Mouse (Mus musculus) heart, embryonic 14.5 days (tissue): ENCODE data around the gene Tln2. TPM values are rescaled to one million over a fixed set of nuclear protein-coding genes. Genes with fewer than 3 reads are reported as not detected.

Experiments used
- ATAC-seq: fragments of 200-750 bp; cut with Nextera tagmentation; 2 replicates; pipeline ENCODE4 v1.8.0; 2017; ENCODE audit warnings: low read depth, moderate TSS enrichment; ENCODE audit not compliant: insufficient number of reproducible peaks, insufficient read depth, low FRiP score
- H3K27ac ChIP-seq, 2 experiments: fragments of 200-500 bp in 1 of 2; fragments of 300-500 bp in 1 of 2; sonication (generic) in 1 of 2; replicated peaks in 1 of 2; 2 replicates each; pipeline ENCODE4 v1.5.1; 2012 to 2014; ENCODE audit warnings: low read depth in 2 of 2, low read length in 2 of 2, control low read depth in 1 of 2, mild to moderate bottlenecking in 1 of 2, mixed read lengths in 1 of 2; ENCODE audit not compliant: control insufficient read depth in 1 of 2, insufficient read depth in 1 of 2
- H3K27me3 ChIP-seq: fragments of 300-500 bp; sonication (generic); 2 replicates; pipeline ENCODE4 v1.6.1; 2014; ENCODE audit warnings: mild to moderate bottlenecking, low read length, control low read depth; ENCODE audit not compliant: control insufficient read depth, insufficient read depth
- H3K36me3 ChIP-seq: fragments of 300-500 bp; sonication (generic); 2 replicates; pipeline ENCODE4 v1.6.1; 2014; ENCODE audit warnings: mild to moderate bottlenecking, control low read depth, low read length, mixed read lengths; ENCODE audit not compliant: control insufficient read depth, insufficient read depth
- H3K4me1 ChIP-seq, 2 experiments: fragments of 200-500 bp in 1 of 2; fragments of 300-500 bp in 1 of 2; sonication (generic) in 1 of 2; 2 replicates each; pipeline ENCODE4 v1.6.1; 2012 to 2014; ENCODE audit warnings: low read length in 2 of 2, control low read depth in 1 of 2, mixed read lengths in 1 of 2; ENCODE audit not compliant: control insufficient read depth in 2 of 2, insufficient read depth in 2 of 2
- H3K4me2 ChIP-seq: fragments of 300-500 bp; sonication (generic); 2 replicates; pipeline ENCODE4 v1.6.1; 2014; ENCODE audit warnings: mild to moderate bottlenecking, low read length
- H3K4me3 ChIP-seq, 2 experiments: fragments of 200-500 bp in 1 of 2; fragments of 300-500 bp in 1 of 2; sonication (generic) in 1 of 2; 2 replicates each; pipeline ENCODE4 v1.5.1; 2012 to 2014; ENCODE audit warnings: low read length in 2 of 2, mild to moderate bottlenecking in 2 of 2, control low read depth in 1 of 2, low read depth in 1 of 2, moderate library complexity in 1 of 2; ENCODE audit not compliant: control insufficient read depth in 1 of 2, insufficient read depth in 1 of 2
- H3K9ac ChIP-seq: fragments of 300-500 bp; sonication (generic); 2 replicates; pipeline ENCODE4 v1.6.1; 2014; ENCODE audit warnings: mild to moderate bottlenecking, low read length
- H3K9me3 ChIP-seq: fragments of 300-500 bp; sonication (generic); 2 replicates; pipeline ENCODE4 v1.6.1; 2016; ENCODE audit warnings: low read length, control low read depth; ENCODE audit not compliant: control insufficient read depth
- WGBS: fragments of 180-500 bp; shearing (Covaris S2); extraction: QIAGEN DNeasy Blood & Tissue Kit; methylation state at CpG from one replicate; pipeline ENCODE4 v1.1.7; 2014; 5-methylcytosine and 5-hydroxymethylcytosine counted together
- polyA plus RNA-seq: library from polyadenylated mRNA; unstranded; fragments of >200 nt; fragmentation: Nextera tagmentation; extraction: Ambion mirVana; gene quantifications from 2 replicates; pipeline ENCODE4 v1.2.1, GENCODE M21; 2014

Gene Tln2
- polyA plus RNA-seq, 1 experiment from 2014 or later: 66.0 TPM

GRCm38 (mm10) chr9:67260835-67261599, 298.5 kb downstream of the Tln2 start:
- WGBS: 36% methylated on average over 13 of the region's 13 CpGs
- H3K4me2 ChIP-seq: peak overlapping the region; percentile 34
- H3K27me3 ChIP-seq: no peaks in the 10 kb centered on the region
- H3K9ac ChIP-seq: peak overlapping the region; percentile 36; the same call in 1 of the 2 replicates
- H3K4me3 ChIP-seq: no peak overlapping the region
- 0 out of 2 replicates have a peak, but pooled peaks have one; percentile 13 for ATAC-seq
- peaks cover 18 to 40% of the 10 kb centered on the region in 2 experiments for H3K4me1 ChIP-seq
- H3K9me3 ChIP-seq: no peaks in the 10 kb centered on the region
- peak overlapping the region; percentile 42 to 76 for H3K27ac ChIP-seq
- H3K36me3 ChIP-seq: peaks cover 62% of the 10 kb centered on the region

- WGBS: 28% methylated on average over 2 of the region's 2 CpGs
- no peak; the same call in 1 of the 2 replicates for ATAC-seq
Measured at GRCm38 (mm10) chr9:67250141-67250540, 309.4 kb downstream of the Tln2 start.

GRCm38 (mm10) chr9:67247365-67247950, 312.0 kb downstream of the Tln2 start:
- Histone ChIP-seq H3K4me2 (no peak overlapping the region), H3K4me3 (no peak overlapping the region), H3K27ac (peak overlapping the region; percentile 18 to 59; a peak in 2 of 4 replicates), H3K4me1 (peaks cover 24 to 41% of the 10 kb centered on the region in 2 experiments), H3K9ac (0 out of 2 replicates have a peak overlapping the region, but pooled peaks have one; percentile 3), H3K36me3 (peaks cover 37% of the 10 kb centered on the region), H3K27me3 (no peaks in the 10 kb centered on the region), H3K9me3 (peaks cover 4% of the 10 kb centered on the region; the same call in 1 of the 2 replicates)
- WGBS: 69% methylated on average over 10 of the region's 10 CpGs
- ATAC-seq: 0 out of 2 replicates have a peak, but pooled peaks have one; percentile 8

More at GRCm38 (mm10) chr9:67250141-67250540, 309.4 kb downstream of the Tln2 start:
- peaks cover 3% of the 10 kb centered on the region; the same call in 1 of the 2 replicates for H3K9me3 ChIP-seq
- H3K36me3 ChIP-seq: peaks cover 50% of the 10 kb centered on the region
- no peak overlapping the region for H3K4me2 ChIP-seq
- H3K27me3 ChIP-seq: no peaks in the 10 kb centered on the region
- peaks cover 24 to 41% of the 10 kb centered on the region in 2 experiments for H3K4me1 ChIP-seq
- H3K27ac ChIP-seq: peak overlapping the region; percentile 76 to 77
- H3K4me3 ChIP-seq: no peak overlapping the region
- peak overlapping the region; percentile 12; the same call in 1 of the 2 replicates for H3K9ac ChIP-seq

GRCm38 (mm10) chr9:67245265-67245664, 314.2 kb downstream of the Tln2 start:
- peaks cover 4% of the 10 kb centered on the region; the same call in 1 of the 2 replicates for H3K9me3 ChIP-seq
- no peak overlapping the region for H3K9ac ChIP-seq
- H3K4me1 ChIP-seq: peaks cover 10 to 22% of the 10 kb centered on the region in 2 experiments
- no peak for ATAC-seq
- no peak overlapping the region for H3K4me3 ChIP-seq
- H3K4me2 ChIP-seq: no peak overlapping the region
- peaks cover 59% of the 10 kb centered on the region for H3K36me3 ChIP-seq
- no peak overlapping the region for H3K27ac ChIP-seq
- no peaks in the 10 kb centered on the region for H3K27me3 ChIP-seq
- WGBS: 100% methylated on average over 2 of the region's 2 CpGs

GRCm38 (mm10) chr9:67241683-67242082, 317.8 kb downstream of the Tln2 start:
- no peak for ATAC-seq
- H3K9ac ChIP-seq: no peak overlapping the region
- H3K36me3 ChIP-seq: peaks cover 58% of the 10 kb centered on the region
- no peak overlapping the region for H3K4me3 ChIP-seq
- H3K9me3 ChIP-seq: peaks cover 4% of the 10 kb centered on the region; the same call in 1 of the 2 replicates
- H3K27ac ChIP-seq: no peak overlapping the region
- no peak overlapping the region for H3K4me2 ChIP-seq
- 76% methylated on average over 5 of the region's 5 CpGs for WGBS
- no peaks in the 10 kb centered on the region for H3K27me3 ChIP-seq
- no peaks in the 10 kb centered on the region for H3K4me1 ChIP-seq

GRCm38 (mm10) chr9:67240456-67240855, 319.0 kb downstream of the Tln2 start:
- no peak overlapping the region for H3K4me2 ChIP-seq
- peaks cover 54% of the 10 kb centered on the region for H3K36me3 ChIP-seq
- no peaks in the 10 kb centered on the region for H3K27me3 ChIP-seq
- WGBS: 85% methylated on average over 9 of the region's 9 CpGs
- H3K9me3 ChIP-seq: peaks cover 4% of the 10 kb centered on the region; the same call in 1 of the 2 replicates
- H3K9ac ChIP-seq: no peak overlapping the region
- H3K4me1 ChIP-seq: peaks cover 0 to 3% of the 10 kb centered on the region in 2 experiments; a peak in 1 of 4 replicates
- no peak overlapping the region for H3K27ac ChIP-seq
- ATAC-seq: no peak; the same call in 1 of the 2 replicates
- H3K4me3 ChIP-seq: no peak overlapping the region

GRCm38 (mm10) chr9:67236987-67237386, 322.5 kb downstream of the Tln2 start:
- peaks cover 0 to 9% of the 10 kb centered on the region in 2 experiments; a peak in 2 of 4 replicates for H3K4me1 ChIP-seq
- H3K9me3 ChIP-seq: no peaks in the 10 kb centered on the region
- no peak overlapping the region for H3K9ac ChIP-seq
- no peak overlapping the region for H3K27ac ChIP-seq
- peaks cover 40% of the 10 kb centered on the region for H3K36me3 ChIP-seq
- 68% methylated on average over 3 of the region's 3 CpGs for WGBS
- no peak overlapping the region for H3K4me3 ChIP-seq
- H3K4me2 ChIP-seq: no peak overlapping the region
- no peak for ATAC-seq
- H3K27me3 ChIP-seq: no peaks in the 10 kb centered on the region
